Mouse (Mus musculus) heart, postnatal 0 days (tissue): ENCODE measurements at regions not wholly inside any gene's neighbourhood (a gene's known extent, or its start where the extent isn't known, plus 50 kb on each side); places are given as distances from the start of the nearest gene placed in this dataset.
A peak's percentile ranks its signal among the peaks of the same experiment; 100 is the strongest.

Experiments
- ATAC-seq: fragments of 200-750 bp; cut with Nextera tagmentation; 2 replicates; pipeline ENCODE4 v1.8.0; 2017; ENCODE audit warnings: low read depth, moderate number of reproducible peaks, moderate library complexity; ENCODE audit not compliant: insufficient read depth
- DNase-seq: peaks from one replicate; pipeline ENCODE4 v3.0.0-alpha.2; 2016; ENCODE audit warnings: low spot score
- H3K27ac ChIP-seq: fragments of 300-500 bp; sonication (generic); 2 replicates; pipeline ENCODE4 v1.5.1; 2014; ENCODE audit warnings: low read depth, mild to moderate bottlenecking
- H3K27me3 ChIP-seq: fragments of 300-500 bp; sonication (generic); 2 replicates; pipeline ENCODE4 v1.6.1; 2014; ENCODE audit warnings: low read length, mixed read lengths; ENCODE audit not compliant: control insufficient read depth, insufficient read depth
- H3K36me3 ChIP-seq: fragments of 300-500 bp; sonication (generic); replicated peaks from 2 replicates; pipeline ENCODE4 v1.6.1; 2014; ENCODE audit warnings: low read length, mixed read lengths; ENCODE audit not compliant: control insufficient read depth, insufficient read depth
- H3K4me1 ChIP-seq: fragments of 300-500 bp; sonication (generic); 2 replicates; pipeline ENCODE4 v1.6.1; 2014; ENCODE audit warnings: antibody characterized with exemption; ENCODE audit not compliant: control insufficient read depth, insufficient read depth
- H3K4me2 ChIP-seq: fragments of 300-500 bp; sonication (generic); 2 replicates; pipeline ENCODE4 v1.6.1; 2014; ENCODE audit warnings: low read depth, mild to moderate bottlenecking, low read length, moderate library complexity
- H3K4me3 ChIP-seq: fragments of 300-500 bp; sonication (generic); 2 replicates; pipeline ENCODE4 v1.5.1; 2014; ENCODE audit warnings: low read depth, low read length
- H3K9ac ChIP-seq: fragments of 300-500 bp; sonication (generic); replicated peaks from 2 replicates; pipeline ENCODE4 v1.6.1; 2014; ENCODE audit warnings: low read depth, low read length, mixed read lengths
- H3K9me3 ChIP-seq: fragments of 300-500 bp; sonication (generic); replicated peaks from 2 replicates; pipeline ENCODE4 v1.6.1; 2016; ENCODE audit warnings: low read length; ENCODE audit not compliant: control insufficient read depth
- CTCF ChIP-seq: IDR thresholded peaks from 2 replicates; pipeline ENCODE4 v1.5.1; 2016; ENCODE audit warnings: antibody characterized with exemption, control low read depth, low read depth
- EP300 ChIP-seq: IDR thresholded peaks from 2 replicates; pipeline ENCODE4 v1.6.1; 2016; ENCODE audit warnings: antibody characterized with exemption, low read depth
- WGBS: fragments of 180-500 bp; shearing (Covaris S2); extraction: QIAGEN DNeasy Blood & Tissue Kit; methylation state at CpG from one replicate; pipeline ENCODE4 v1.1.7; 2014; 5-methylcytosine and 5-hydroxymethylcytosine counted together

- H3K4me2 ChIP-seq = peak overlapping the region; percentile 6; the same call in 1 of the 2 replicates
- H3K9me3 ChIP-seq = no peaks in the 10 kb centered on the region; the same call in 1 of the 2 replicates
- H3K27me3 ChIP-seq = no peaks in the 10 kb centered on the region
- DNase-seq (peak; percentile 63), ATAC-seq (peak; percentile 39; the same call in 1 of the 2 replicates)
- H3K4me3 ChIP-seq = no peak overlapping the region
- H3K4me1 ChIP-seq = peaks cover 38% of the 10 kb centered on the region
- no peak overlapping the region for H3K9ac ChIP-seq
- no peak for TF ChIP-seq CTCF
- TF ChIP-seq EP300 = peak; percentile 50; the same call in 1 of the 2 replicates
- 17% methylated on average over 6 of the region's 6 CpGs for WGBS
- no peaks in the 10 kb centered on the region for H3K36me3 ChIP-seq
- peak overlapping the region; percentile 85 for H3K27ac ChIP-seq
Measured at GRCm38 (mm10) chr1:151130036-151130435, 52.3 kb upstream of the Gm47985 start.

DNA sequence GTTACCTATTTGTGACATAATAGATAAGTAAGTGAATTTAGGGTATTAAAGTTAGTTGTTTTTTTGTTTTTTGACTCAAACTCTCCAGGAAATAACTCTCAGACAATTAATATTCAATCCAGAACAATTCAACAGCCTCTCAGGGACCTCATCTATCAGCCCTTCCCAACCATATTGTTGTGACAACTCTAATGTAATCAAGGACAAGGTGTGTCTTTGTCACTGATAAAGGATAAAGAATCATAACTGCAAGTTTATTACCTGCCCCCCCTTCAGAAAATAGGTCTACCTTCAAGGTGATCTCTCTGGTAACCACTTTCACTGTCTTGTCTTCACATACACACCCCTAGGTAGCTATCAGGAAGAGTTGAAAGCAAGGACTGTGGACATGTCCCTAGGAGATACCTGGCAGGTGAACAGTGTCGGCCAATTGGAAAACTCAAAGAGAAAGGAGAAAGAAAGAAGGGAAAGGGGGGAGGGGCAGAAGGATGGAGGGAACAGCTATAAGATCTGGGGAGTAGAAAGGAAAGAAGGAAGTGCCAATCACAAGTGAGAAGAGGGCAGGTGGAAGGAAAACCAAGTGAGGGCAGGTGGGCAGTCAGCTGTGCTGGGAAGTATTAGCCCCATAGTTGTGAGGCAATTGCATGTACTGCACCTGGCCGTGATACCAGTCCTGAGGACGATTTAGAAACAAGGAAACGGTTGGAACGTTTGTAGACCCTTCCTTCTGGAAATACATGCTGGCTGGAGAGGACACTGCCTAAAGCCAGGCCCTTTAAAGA is 51.3 kb upstream of the Gm47985 start:
- Histone ChIP-seq H3K4me2 (no peak overlapping the region), H3K27me3 (no peaks in the 10 kb centered on the region), H3K4me3 (no peak overlapping the region), H3K9ac (no peak overlapping the region), H3K36me3 (no peaks in the 10 kb centered on the region), H3K4me1 (peaks cover 38% of the 10 kb centered on the region), H3K9me3 (no peaks in the 10 kb centered on the region; the same call in 1 of the 2 replicates), H3K27ac (peak overlapping the region; percentile 39)
- whole genome bisulfite sequencing = 50% methylated on average over 5 of the region's 5 CpGs
- no peak for TF ChIP-seq EP300
- no peak for TF ChIP-seq CTCF
- DNase-seq = no peak
- ATAC-seq = no peak

GRCm38 (mm10) chr1:151131627-151132284 is 50.6 kb upstream of the Gm47985 start:
- Histone ChIP-seq H3K36me3 (no peaks in the 10 kb centered on the region), H3K27ac (peak overlapping the region; percentile 39), H3K4me3 (no peak overlapping the region), H3K9me3 (no peaks in the 10 kb centered on the region; the same call in 1 of the 2 replicates), H3K4me1 (peaks cover 38% of the 10 kb centered on the region), H3K27me3 (no peaks in the 10 kb centered on the region), H3K4me2 (no peak overlapping the region), H3K9ac (no peak overlapping the region)
- ATAC-seq (no peak), DNase-seq (no peak)
- WGBS = 36% methylated on average over 4 of the region's 4 CpGs
- TF ChIP-seq CTCF (no peak), EP300 (no peak)
